Mouse (Mus musculus) A20 (cell line): Measurements from ENCODE around the gene Hoxc12.

Source experiments
- DNase-seq: peaks from one replicate; pipeline ENCODE4 v3.0.0-alpha.2; 2011; ENCODE audit warnings: low read depth, low spot score

Gene Hoxc12

GRCm38 (mm10) chr15:102980912-102981311 lies 44.4 kb downstream of the Hoxc12 start:
- peak; percentile 54 for DNase-seq

- peak; percentile 76 for DNase-seq
Measured at GRCm38 (mm10) chr15:102981379-102982288, 45.1 kb downstream of the Hoxc12 start.

- DNase-seq: no peak
Measured at GRCm38 (mm10) chr15:102983716-102984115, 47.2 kb downstream of the Hoxc12 start.

GRCm38 (mm10) chr15:102984521-102984920 lies 48.0 kb downstream of the Hoxc12 start:
- DNase-seq: no peak

GRCm38 (mm10) chr15:102984925-102985324 lies 48.4 kb downstream of the Hoxc12 start:
- no peak for DNase-seq

- DNase-seq: peak; percentile 76
Measured at GRCm38 (mm10) chr15:102987124-102987833, 50.7 kb downstream of the Hoxc12 start.

- DNase-seq: no peak
Measured at GRCm38 (mm10) chr15:102988078-102988477, 51.5 kb downstream of the Hoxc12 start.
